Mouse (Mus musculus) bone marrow, adult 2 months (tissue): ENCODE measurements around the gene Polrmt. TPM values are rescaled to one million over a fixed set of nuclear protein-coding genes. Genes with fewer than 3 reads are reported as not detected.

Source experiments
- H3K27ac ChIP-seq: fragments of 200-500 bp; 2 replicates; pipeline ENCODE4 v1.5.1; 2012; ENCODE audit warnings: low read depth, mild to moderate bottlenecking, control low read depth, inconsistent platforms, low read length; ENCODE audit not compliant: control insufficient read depth, poor library complexity, insufficient read depth
- H3K4me1 ChIP-seq: fragments of 200-500 bp; 2 replicates; pipeline ENCODE4 v1.6.1; 2011; ENCODE audit warnings: low read length; ENCODE audit not compliant: control insufficient read depth, insufficient read depth
- H3K4me3 ChIP-seq: fragments of 200-500 bp; replicated peaks from 2 replicates; pipeline ENCODE3; 2011; ENCODE audit warnings: mild to moderate bottlenecking, low read depth, low read length, control low read depth; ENCODE audit not compliant: control insufficient read depth
- CTCF ChIP-seq: fragments of 200-500 bp; IDR thresholded peaks from 2 replicates; pipeline ENCODE4 v1.5.1; 2011; ENCODE audit warnings: low read length, control low read depth; ENCODE audit not compliant: control insufficient read depth, insufficient read depth
- POLR2A ChIP-seq: fragments of 200-500 bp; IDR thresholded peaks from 2 replicates; pipeline ENCODE4 v1.6.1; 2011; ENCODE audit warnings: low read depth, mild to moderate bottlenecking, control low read depth, low read length, borderline replicate concordance; ENCODE audit not compliant: control insufficient read depth
- WGBS: fragments of 180-500 bp; shearing (Covaris S2); methylation state at CpG from one replicate; pipeline ENCODE4 v1.1.7; 2018; 5-methylcytosine and 5-hydroxymethylcytosine counted together
- polyA plus RNA-seq: library from polyadenylated mRNA; stranded (reverse); fragments of >200 nt; gene quantifications from 2 replicates; pipeline ENCODE4 v1.2.4, GENCODE M21; 2011; ENCODE audit warnings: low replicate concordance; ENCODE audit not compliant: missing spikeins, insufficient read depth, insufficient read length

Polrmt gene
- 20.0 and 29.6 TPM in 2 replicates for polyA plus RNA-seq

DNA sequence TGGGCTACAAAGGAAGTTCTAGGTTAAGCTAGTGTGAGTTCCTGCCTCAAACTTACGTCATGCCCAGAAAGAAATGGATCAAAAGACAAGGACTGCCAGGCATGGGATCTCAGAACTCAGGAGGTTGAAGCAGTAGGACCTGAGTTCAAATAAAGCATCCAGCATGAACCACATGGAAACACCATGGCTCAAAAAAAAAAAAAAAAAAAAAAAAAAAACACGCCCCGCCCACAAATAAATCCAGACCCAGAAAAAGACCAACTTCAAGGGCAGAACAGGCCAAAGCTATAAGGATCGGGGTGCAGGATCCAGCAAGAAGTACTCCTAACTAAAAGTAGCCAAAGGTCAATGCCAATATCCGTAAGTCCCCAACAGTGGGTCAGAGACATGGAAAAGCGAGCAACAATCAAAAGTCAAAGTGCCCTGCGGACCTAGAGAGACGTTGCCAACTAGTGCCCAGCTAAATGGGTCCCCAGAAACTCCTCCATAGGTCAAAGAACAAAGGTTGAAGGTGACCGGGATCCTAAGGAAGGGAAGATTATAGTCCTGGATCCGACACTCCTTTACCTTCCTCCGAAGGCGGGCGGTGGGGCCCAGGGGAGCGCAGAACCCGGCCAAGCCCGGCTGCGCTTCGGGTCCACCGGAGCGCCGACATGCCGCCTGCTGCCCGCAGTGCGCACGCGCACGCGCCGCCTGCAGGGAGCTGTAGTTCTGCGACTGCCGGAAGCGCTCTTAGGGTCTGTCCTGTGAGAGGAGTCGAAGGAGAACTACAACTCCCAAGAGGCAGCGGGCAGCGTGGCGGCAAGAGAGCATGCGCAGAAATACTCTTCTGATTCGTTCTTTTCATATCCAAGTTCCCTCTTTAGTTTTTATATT, at the start of gene Polrmt:
Gene Polrmt (minus strand): TSS at position 684 of the 876 bp plus-strand sequence.
- TF ChIP-seq POLR2A (peak; percentile 64), CTCF (peak; percentile 33; the same call in 1 of the 2 replicates)
- Histone ChIP-seq H3K4me1 (peaks cover 3% of the 10 kb centered on the region), H3K4me3 (peak within 1 kb of the TSS; percentile 73), H3K27ac (no peak within 1 kb of the TSS)
- WGBS: 2% methylated on average over 38 of the region's 38 CpGs

DNA sequence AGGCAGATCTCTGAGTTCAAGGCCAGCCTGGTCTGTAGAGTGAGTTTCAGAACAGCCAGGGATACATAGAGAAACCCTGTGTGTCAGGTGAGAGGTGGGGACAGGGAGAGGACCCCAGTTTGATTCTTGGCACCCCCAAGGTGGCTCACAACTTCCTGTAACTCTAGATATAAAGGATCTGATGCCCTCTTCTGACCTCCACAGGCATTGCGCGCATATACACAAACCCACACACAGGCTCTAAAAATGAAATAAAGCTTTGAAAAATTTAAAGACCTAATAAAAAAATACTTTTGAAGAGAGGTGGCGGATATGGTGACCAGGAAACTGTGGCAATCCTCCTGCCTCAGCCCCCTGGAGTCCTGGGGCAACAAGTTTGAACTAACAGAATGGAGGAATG, 49.5 kb upstream of the Polrmt start:
- H3K4me3 ChIP-seq: no peak overlapping the region
- TF ChIP-seq CTCF (no peak), POLR2A (no peak)
- H3K27ac ChIP-seq: no peak overlapping the region
- WGBS: 91% methylated on average over 3 of the region's 3 CpGs
- peaks cover 7% of the 10 kb centered on the region; the same call in 1 of the 2 replicates for H3K4me1 ChIP-seq

DNA sequence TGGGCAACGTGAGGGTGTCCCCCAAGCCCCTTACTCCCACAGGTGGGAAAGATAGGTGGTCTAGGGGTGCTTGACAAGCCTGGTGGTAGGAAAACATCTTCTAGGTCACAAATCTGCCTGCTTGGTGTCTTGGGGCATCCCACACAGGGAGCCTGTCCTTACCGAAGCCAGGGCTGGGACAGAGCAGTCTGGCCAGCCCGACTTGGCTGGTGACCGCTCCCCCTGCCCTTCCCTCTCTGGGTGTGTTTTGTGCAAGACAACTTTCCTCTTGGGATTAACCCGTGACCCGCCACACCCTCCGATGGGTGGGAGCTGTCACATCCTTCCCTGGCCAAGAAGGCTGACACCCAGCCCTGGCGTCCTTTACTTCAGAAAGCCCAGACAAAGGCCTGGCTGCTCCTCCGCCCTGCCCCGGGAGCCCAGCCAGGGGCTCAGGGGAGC, 48.1 kb upstream of the Polrmt start:
- Histone ChIP-seq H3K4me3 (peak overlapping the region; percentile 75), H3K27ac (peak overlapping the region; percentile 78), H3K4me1 (peaks cover 11% of the 10 kb centered on the region)
- WGBS: 25% methylated on average over 10 of the region's 10 CpGs
- peak; percentile 47; the same call in 1 of the 2 replicates for TF ChIP-seq POLR2A
- TF ChIP-seq CTCF: no peak

DNA sequence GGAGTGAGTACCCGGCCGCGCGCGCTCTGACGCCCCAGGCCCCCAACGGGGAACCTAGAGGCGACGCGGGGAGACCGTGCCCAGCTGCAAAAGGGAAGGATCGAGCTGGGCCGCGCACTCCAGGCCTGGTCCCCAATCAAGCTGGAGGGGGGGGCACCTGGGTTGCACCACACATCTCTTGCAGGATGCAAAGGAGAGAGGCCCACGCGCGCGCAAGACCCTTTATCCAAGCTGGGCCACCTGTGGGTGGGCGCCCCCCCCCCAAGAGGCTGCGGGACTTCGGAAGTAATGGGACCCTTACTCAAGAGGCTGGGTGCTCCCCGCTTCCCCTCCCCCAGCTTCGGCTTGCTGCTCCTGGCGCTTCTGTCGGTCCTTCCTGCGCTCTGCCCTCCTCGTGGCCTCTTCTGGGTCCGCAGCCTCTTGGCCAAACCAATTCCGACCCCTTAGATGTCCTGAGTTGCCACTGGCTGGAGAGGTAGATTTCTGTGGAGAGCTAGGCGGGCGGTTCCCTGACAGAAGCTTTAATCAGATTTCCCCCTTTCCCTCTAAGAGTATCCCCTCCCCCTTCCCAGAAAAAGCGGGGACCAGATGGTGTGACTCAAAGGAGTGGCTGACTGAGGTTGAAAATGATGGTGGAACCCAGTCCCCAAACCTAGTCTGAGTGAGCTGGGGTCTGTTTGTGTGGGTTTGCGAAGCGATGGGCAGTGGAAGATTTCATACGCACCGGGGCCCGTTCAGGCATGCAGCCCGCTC, 47.5 kb upstream of the Polrmt start:
- WGBS: 13% methylated on average over 38 of the region's 38 CpGs
- no peak for TF ChIP-seq CTCF
- TF ChIP-seq POLR2A: no peak
- peak overlapping the region; percentile 78 for H3K27ac ChIP-seq
- H3K4me1 ChIP-seq: peaks cover 12% of the 10 kb centered on the region
- peak overlapping the region; percentile 75 for H3K4me3 ChIP-seq

DNA sequence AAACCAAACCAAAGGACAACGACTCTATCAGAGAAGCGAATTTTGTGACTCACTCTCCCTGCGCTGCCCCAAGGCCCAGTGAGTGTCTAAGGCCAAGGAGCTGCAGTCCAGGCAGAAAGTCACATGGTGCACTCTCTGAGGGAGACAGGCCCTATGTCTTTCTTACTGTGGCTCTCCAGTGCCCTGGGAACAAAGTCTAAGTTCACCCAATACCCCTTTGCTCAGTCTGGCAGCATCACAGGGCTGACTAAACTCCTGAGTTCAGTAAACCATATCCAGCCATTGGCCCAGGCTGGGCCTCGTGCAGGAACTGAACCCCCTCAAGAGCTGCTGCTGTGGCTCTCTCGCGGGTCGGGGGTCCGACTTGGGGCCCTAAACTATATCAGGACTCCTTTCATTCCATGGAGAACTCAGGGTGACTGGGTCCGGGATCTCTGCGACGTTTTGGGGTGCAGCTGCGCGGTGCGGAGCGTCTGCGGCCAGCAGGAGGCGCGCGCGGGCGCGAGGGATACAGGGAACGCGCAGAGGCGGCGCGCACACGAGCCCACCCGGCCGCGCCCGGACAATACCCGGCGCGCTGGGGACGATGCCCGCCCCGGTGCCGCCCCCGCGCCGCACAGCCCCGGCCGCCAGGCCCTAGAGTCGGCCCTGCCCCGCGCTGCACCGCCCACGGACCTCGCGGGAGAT, 46.8 kb upstream of the Polrmt start, which contains the start of gene Palm:
Gene Palm (plus strand): TSS at position 522 of the 687 bp plus-strand sequence.
- TF ChIP-seq CTCF (peak; percentile 86), POLR2A (no peak)
- H3K4me1 ChIP-seq: peaks cover 14% of the 10 kb centered on the region
- peak within 1 kb of the TSS; percentile 75 for H3K4me3 ChIP-seq
- H3K27ac ChIP-seq: peak within 1 kb of the TSS; percentile 78
- WGBS: 5% methylated on average over 51 of the region's 51 CpGs

DNA sequence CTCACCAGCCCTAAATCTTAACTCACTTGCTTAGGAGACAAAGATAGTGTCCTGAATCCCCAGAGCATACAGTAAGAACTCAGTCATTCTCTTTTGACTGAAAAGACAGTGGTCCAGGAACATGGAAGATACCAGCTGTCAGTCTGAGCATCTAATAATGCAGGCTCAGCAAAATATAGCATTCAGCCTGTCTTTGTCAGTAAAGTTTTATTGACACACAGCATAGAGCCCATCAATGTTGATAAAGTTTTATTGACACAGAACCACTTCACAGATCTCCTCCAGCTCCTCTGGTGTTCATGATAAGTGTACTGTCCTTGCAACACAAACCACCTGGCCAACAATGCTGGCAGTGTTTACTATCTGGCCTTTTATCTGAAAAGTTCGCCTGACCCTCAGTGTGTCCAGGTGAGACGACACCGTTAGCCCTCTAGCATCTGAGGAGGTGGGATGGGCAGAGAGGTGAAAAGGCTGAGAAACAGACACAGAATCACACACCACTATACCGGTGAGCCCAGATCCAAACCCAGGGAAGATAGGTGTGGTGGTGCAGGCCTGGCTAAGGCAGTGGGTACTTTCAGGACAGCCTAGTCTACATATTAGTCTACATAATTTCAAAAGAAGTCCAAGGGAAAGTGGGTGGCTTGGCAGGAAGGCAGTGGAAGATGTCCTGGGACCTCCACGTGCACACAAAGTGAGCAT, 46.1 kb upstream of the Polrmt start:
- TF ChIP-seq CTCF (no peak), POLR2A (no peak)
- Histone ChIP-seq H3K4me3 (no peak overlapping the region), H3K4me1 (peaks cover 14% of the 10 kb centered on the region), H3K27ac (no peak overlapping the region)
- 80% methylated on average over 5 of the region's 5 CpGs for WGBS

DNA sequence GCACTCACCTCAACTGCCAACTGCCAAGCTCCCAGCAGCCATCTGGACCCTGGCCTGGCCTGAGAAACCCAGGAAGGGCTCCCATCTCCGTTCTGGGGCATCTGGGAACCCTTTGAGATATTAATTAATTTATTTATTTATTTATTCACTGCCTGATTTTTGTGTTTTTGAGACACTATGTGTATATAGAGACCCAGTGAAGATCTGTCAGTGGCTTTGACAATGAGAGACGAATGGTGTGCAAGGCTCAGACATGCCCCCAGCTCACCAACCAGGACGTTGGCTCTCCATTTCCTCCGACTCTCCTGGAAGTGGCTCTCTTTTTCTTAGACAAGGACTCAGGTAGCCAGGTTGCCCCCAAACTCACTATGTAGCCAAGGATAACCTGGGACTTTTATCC, 44.5 kb upstream of the Polrmt start, which contains the start of gene Prss57:
Gene Prss57 (minus strand): TSS at position 101 of the 400 bp plus-strand sequence.
- H3K27ac ChIP-seq: peak within 1 kb of the TSS; percentile 59
- peaks cover 16% of the 10 kb centered on the region for H3K4me1 ChIP-seq
- H3K4me3 ChIP-seq: no peak within 1 kb of the TSS
- 32% methylated on average over 4 of the region's 4 CpGs for WGBS
- TF ChIP-seq CTCF: no peak
- TF ChIP-seq POLR2A: no peak

DNA sequence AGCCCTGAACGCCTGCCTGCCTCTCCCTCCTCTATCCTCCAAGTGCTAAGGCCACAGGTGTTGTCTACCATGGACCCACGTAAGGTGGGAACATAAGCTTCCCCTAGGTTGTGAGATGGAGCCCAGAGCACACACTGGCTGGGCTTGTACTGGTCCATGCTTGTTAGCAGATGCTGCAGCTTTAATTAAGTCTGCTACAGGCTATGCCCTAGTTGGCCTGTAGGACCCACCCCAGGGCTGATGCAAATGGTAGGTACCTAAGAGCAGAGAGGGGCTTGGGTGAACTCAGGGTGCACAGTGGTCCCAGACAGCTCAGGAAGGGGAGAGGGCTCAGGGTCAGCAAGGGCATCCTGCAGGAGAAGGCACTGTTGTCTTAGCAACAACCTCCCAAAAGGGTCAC, 43.2 kb upstream of the Polrmt start:
- Histone ChIP-seq H3K27ac (peak overlapping the region; percentile 59; the same call in 1 of the 2 replicates), H3K4me3 (no peak overlapping the region), H3K4me1 (peaks cover 14% of the 10 kb centered on the region)
- no peak for TF ChIP-seq POLR2A
- TF ChIP-seq CTCF: no peak
- 54% methylated on average over 2 of the region's 2 CpGs for WGBS
